ENCODE assay signal across 1 mouse cellular context in the genomic region with DNA sequence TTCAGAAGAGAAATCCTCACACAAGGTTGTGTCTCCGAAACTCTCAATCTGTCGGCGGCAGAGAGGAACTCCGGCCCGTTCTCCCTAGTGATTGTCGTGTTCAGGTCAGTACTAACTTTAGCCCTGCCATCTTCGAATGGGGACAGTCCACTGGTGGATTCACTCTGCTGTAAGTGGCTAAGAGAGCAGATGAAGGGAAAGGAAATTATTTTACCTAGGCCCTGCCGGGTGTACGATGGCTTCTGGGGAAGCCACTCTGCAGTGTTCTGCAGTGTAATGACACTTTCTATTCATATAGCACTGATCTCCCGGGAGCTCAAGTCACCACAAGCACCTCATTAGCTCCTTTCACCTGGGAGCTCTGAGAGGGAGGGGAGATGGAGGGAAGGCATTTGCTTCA.
TF ChIP-seq lines count a peak whose summit lies in the region.

No protein-coding gene starts in this region.

TF ChIP-seq in CH12.LX, 34 proteins besides CTCF, POLR2A, EP300 and RAD21:
- TF ChIP-seq USF1 (IDR thresholded peaks at IDR 0.05; ENCODE audit: low read depth, low read length) (no peak), MAFK (IDR thresholded peaks at IDR 0.05; ENCODE audit: insufficient replicate concordance, low read length) (no peak), ZC3H11A (IDR thresholded peaks at IDR 0.05; ENCODE audit: low read depth, low read length) (no peak), USF2 (conservative IDR thresholded peaks at IDR 0.05; ENCODE audit: low read depth, low read length) (no peak), TCF12 (IDR thresholded peaks at IDR 0.05; ENCODE audit: low read depth, low read length) (no peak), RCOR1 (conservative IDR thresholded peaks at IDR 0.05; ENCODE audit: low read depth, low read length) (no peak), JUN (IDR thresholded peaks at IDR 0.05; ENCODE audit: insufficient read depth, low read depth, low read length) (no peak), ZNF384 (IDR thresholded peaks at IDR 0.05; ENCODE audit: low read depth, low read length) (no peak), ELF1 (IDR thresholded peaks at IDR 0.05; ENCODE audit: low read depth, low read length) (no peak), ZMIZ1 (IDR thresholded peaks at IDR 0.05; ENCODE audit: low read depth, low read length) (no peak), ZKSCAN1 (IDR thresholded peaks at IDR 0.05; ENCODE audit: borderline replicate concordance, low read depth, low read length) (no peak), ETS1 (conservative IDR thresholded peaks at IDR 0.05; ENCODE audit: low read depth, low read length) (no peak), UBTF (IDR thresholded peaks at IDR 0.05; ENCODE audit: low read depth, low read length) (no peak), POLR2AphosphoS2 (IDR thresholded peaks at IDR 0.05; ENCODE audit: low read depth, low read length) (no peak)
